Mouse (Mus musculus) midbrain, postnatal 0 days (tissue): ENCODE results near the gene Tmem39b. TPM values are rescaled to one million over a fixed set of nuclear protein-coding genes. Genes with fewer than 3 reads are reported as not detected.

Source experiments
- ATAC-seq: fragments of 200-750 bp; cut with Nextera tagmentation; 2 replicates; pipeline ENCODE4 v1.8.0; 2017; ENCODE audit warnings: moderate number of reproducible peaks, mild to moderate bottlenecking, moderate TSS enrichment, moderate library complexity; ENCODE audit not compliant: low FRiP score
- DNase-seq: peaks from one replicate; pipeline ENCODE4 v3.0.0-alpha.2; 2015; ENCODE audit warnings: low spot score
- H3K27ac ChIP-seq: fragments of 300-500 bp; sonication (generic); 2 replicates; pipeline ENCODE4 v1.5.1; 2014; ENCODE audit warnings: low read depth, mild to moderate bottlenecking, low read length, mixed read lengths
- H3K27me3 ChIP-seq: fragments of 300-500 bp; sonication (generic); 2 replicates; pipeline ENCODE4 v1.6.1; 2014; ENCODE audit warnings: low read length, control low read depth, mixed read lengths; ENCODE audit not compliant: insufficient read depth
- H3K36me3 ChIP-seq: fragments of 300-500 bp; sonication (generic); 2 replicates; pipeline ENCODE4 v1.6.1; 2014; ENCODE audit warnings: low read length, control low read depth, mixed read lengths; ENCODE audit not compliant: insufficient read depth
- H3K4me1 ChIP-seq: fragments of 300-500 bp; sonication (generic); 2 replicates; pipeline ENCODE4 v1.6.1; 2014; ENCODE audit warnings: mild to moderate bottlenecking, control low read depth, antibody characterized with exemption, low read length, mixed read lengths; ENCODE audit not compliant: insufficient read depth
- H3K4me2 ChIP-seq: fragments of 300-500 bp; sonication (generic); 2 replicates; pipeline ENCODE4 v1.6.1; 2014; ENCODE audit warnings: low read depth, mild to moderate bottlenecking, low read length, mixed read lengths; ENCODE audit not compliant: poor library complexity, severe bottlenecking
- H3K4me3 ChIP-seq: fragments of 300-500 bp; sonication (generic); 2 replicates; pipeline ENCODE4 v1.5.1; 2014; ENCODE audit warnings: low read depth, mild to moderate bottlenecking, low read length, moderate library complexity
- H3K9ac ChIP-seq: fragments of 300-500 bp; sonication (generic); replicated peaks from 2 replicates; pipeline ENCODE4 v1.6.1; 2014; ENCODE audit warnings: mild to moderate bottlenecking, low read length, moderate library complexity, mixed read lengths; ENCODE audit not compliant: poor library complexity, severe bottlenecking
- H3K9me3 ChIP-seq: fragments of 300-500 bp; sonication (generic); 2 replicates; pipeline ENCODE4 v1.6.1; 2016; ENCODE audit warnings: low read length, control low read depth
- CTCF ChIP-seq: IDR thresholded peaks from 2 replicates; pipeline ENCODE4 v1.5.1; 2016; ENCODE audit warnings: antibody characterized with exemption, mild to moderate bottlenecking
- WGBS: fragments of 180-500 bp; shearing (Covaris S2); extraction: QIAGEN DNeasy Blood & Tissue Kit; methylation state at CpG from one replicate; pipeline ENCODE4 v1.1.7; 2014; 5-methylcytosine and 5-hydroxymethylcytosine counted together
- polyA plus RNA-seq: library from polyadenylated mRNA; unstranded; fragments of >200 nt; fragmentation: Nextera tagmentation; extraction: Ambion mirVana; gene quantifications from 2 replicates; pipeline ENCODE4 v1.2.1, GENCODE M21; 2015
- total RNA-seq: library from RNA; depleted of rRNA; stranded (reverse); fragments of >200 nt; gene quantifications from 2 replicates; pipeline ENCODE4 v1.2.3, GENCODE M21; 2014

Tmem39b gene
- total and polyA plus RNA-seq, 2 experiments from 2014 or later = 16.4 to 29.6 TPM

DNA sequence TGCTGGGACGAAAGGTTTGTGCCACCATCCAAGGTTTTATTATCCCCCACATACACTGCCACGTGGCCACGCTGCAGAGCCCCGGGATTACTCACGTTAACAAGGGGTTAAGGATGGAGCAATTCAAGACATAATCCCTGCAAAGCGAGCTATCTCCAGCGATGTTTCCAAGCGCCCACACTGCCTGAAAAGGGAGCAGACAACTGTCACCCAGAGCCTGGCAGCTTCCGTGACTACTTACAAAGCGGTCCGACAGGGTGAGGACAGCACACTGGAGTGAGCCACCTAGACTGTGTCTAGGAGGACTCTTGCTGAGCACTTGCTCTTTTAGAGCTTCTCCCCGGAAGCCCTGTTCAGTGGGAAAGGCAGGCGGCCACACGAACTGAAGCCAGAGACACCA lies 41.9 kb downstream of the Tmem39b start:
- H3K27ac ChIP-seq = no peak overlapping the region
- no peak overlapping the region for H3K4me3 ChIP-seq
- ATAC-seq (no peak), DNase-seq (no peak)
- H3K36me3 ChIP-seq = peaks cover 69% of the 10 kb centered on the region
- H3K27me3 ChIP-seq = no peaks in the 10 kb centered on the region
- H3K4me1 ChIP-seq = no peaks in the 10 kb centered on the region
- 91% methylated on average over 14 of the region's 14 CpGs for WGBS
- H3K4me2 ChIP-seq = no peak overlapping the region
- H3K9me3 ChIP-seq = no peaks in the 10 kb centered on the region
- no peak for TF ChIP-seq CTCF
- no peak overlapping the region for H3K9ac ChIP-seq

DNA sequence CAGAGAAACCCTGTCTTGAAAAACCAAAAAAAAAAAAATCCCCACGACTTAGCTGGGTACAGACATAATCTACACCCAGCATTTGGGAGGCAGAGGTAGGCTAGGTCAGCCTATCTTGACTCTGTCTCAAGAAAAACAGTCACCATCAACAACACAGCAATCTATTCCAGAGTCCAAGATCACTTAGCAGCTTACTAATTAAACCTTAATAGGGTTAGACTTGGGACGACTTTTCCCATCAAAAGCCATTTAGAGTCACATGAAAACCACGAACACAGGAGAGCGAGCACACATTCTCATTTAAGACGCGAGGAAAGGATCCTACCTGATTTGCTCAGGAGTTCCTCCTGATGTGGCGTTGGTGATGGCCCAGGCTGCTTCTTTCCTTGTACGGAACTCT lies 46.3 kb downstream of the Tmem39b start:
- WGBS = 95% methylated on average over 8 of the region's 8 CpGs

DNA sequence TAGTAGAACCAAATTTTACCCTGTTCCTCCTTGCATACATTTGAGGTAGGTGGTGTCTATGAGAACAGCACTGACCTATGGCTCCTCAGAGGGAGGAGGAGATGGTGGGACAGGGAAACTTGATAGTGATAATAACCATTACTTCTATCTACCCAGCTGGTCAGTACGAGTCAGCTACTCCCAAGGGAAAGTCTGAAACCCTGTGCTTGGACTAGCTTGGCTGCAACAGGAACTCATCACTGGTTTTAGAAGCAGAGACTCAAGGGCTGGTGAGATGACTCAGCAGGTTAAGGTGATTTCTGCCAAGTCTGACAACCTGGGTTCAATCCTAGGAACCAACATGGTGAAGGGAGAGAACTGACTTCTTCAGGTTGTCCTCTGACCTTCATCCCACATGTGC lies 48.0 kb downstream of the Tmem39b start:
- WGBS = 92% methylated on average over 1 of the region's 1 CpGs
- Histone ChIP-seq H3K27me3 (no peaks in the 10 kb centered on the region), H3K36me3 (peaks cover 69% of the 10 kb centered on the region), H3K9ac (no peak overlapping the region), H3K27ac (no peak overlapping the region), H3K4me3 (no peak overlapping the region), H3K4me1 (no peaks in the 10 kb centered on the region), H3K4me2 (no peak overlapping the region), H3K9me3 (no peaks in the 10 kb centered on the region)
- no peak for DNase-seq
- no peak for ATAC-seq
- no peak for TF ChIP-seq CTCF

More for the DNA sequence above, 46.3 kb downstream of the Tmem39b start:
- Histone ChIP-seq H3K4me3 (no peak overlapping the region), H3K27ac (no peak overlapping the region), H3K36me3 (peaks cover 80% of the 10 kb centered on the region), H3K9ac (no peak overlapping the region), H3K27me3 (no peaks in the 10 kb centered on the region), H3K9me3 (no peaks in the 10 kb centered on the region), H3K4me2 (no peak overlapping the region), H3K4me1 (no peaks in the 10 kb centered on the region)
- no peak for DNase-seq
- ATAC-seq = no peak
- TF ChIP-seq CTCF = no peak

DNA sequence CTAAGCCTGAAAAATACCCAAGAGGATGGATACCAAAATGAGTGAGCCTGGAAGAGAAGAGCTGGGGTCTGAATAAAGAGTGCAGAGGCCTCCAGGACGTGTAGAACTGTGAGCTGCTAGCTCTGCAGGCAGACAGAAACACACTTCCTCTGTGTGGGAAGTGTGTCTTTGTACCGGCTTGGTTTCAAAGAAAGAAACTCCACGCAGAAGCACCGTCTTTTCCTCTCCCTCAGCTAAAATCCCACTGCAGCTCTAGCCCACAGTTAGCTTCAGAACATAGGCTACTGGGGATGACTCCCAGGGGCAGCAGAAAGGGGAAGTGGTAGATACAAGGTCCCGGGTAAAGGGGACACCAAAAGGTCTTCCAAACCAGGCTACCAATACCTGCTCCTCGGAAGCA lies 51.4 kb downstream of the Tmem39b start:
- ATAC-seq (no peak), DNase-seq (no peak)
- Histone ChIP-seq H3K9me3 (no peaks in the 10 kb centered on the region), H3K4me2 (no peak overlapping the region), H3K4me3 (no peak overlapping the region), H3K9ac (no peak overlapping the region), H3K27ac (no peak overlapping the region), H3K27me3 (no peaks in the 10 kb centered on the region), H3K36me3 (peaks cover 45% of the 10 kb centered on the region), H3K4me1 (no peaks in the 10 kb centered on the region)
- no peak for TF ChIP-seq CTCF
- 95% methylated on average over 6 of the region's 6 CpGs for WGBS

DNA sequence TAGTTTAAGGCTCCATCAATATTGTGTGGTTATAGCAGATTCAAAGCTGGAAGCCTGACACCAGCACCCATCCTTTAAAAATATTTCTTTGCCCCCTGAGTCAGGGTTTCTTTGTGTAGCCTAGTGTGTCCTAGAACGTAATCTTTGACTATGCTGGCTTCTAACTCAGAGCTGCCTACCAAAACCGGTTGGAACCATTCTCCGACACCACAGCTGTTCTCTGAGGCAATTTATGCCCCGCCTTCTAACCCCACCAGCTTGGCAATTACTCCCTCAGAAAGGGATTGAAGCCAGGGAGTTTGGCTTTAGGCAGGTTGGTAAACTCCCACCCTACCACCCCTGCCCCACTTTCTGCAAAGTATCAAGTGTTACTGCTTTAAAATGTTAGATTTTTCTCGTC lies 54.9 kb downstream of the Tmem39b start:
- Histone ChIP-seq H3K9ac (no peak overlapping the region), H3K4me3 (no peak overlapping the region)
- 53% methylated on average over 5 of the region's 5 CpGs for WGBS

DNA sequence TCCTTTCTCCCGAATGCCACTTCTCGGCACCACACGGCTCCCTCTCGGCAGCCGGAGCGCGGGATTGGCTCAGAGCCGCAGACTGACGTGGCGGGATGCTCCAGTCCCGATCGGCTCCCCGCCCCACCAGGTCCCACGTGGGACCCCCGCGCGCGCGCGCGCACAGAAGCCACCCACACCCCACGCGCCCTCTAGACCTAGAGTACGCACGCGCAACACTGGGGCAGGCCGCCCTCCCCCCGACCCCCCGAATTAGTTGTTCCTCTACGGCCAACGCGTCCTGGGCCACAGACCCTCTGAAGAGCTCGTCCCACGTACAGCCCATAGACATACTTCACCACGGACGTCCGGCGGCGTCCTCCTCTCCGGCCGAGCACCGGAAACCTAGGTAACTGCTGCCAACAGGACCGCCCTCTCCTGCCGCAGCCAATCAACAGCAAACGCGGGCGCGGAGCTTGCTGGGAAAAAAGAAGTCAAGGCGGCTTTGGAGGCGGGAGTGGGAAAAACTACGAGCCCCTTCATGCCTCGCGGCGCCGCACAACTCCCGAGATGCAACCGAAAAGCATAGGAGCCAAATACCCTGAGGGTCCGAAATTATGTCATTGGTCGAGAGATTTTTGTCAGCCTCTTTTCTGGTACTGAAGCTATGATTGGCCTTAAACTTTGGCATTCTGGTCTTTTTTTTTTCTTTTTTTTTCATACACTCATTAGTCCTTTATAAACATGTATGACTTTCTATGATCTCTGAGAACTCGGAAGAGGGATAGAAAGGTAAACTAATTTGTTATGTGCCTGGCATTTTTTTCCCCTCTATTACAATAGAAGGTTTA lies 55.8 kb downstream of the Tmem39b start, which contains the start of gene Txlna:
Gene Txlna, minus strand, starts transcription at position 428 of the 830 bp plus-strand sequence.
- Histone ChIP-seq H3K4me3 (peak within 1 kb of the TSS; percentile 54), H3K27ac (peak within 1 kb of the TSS; percentile 89), H3K4me1 (peaks cover 13% of the 10 kb centered on the region), H3K4me2 (peak within 1 kb of the TSS; percentile 87), H3K9ac (peak within 1 kb of the TSS; percentile 69), H3K9me3 (no peaks in the 10 kb centered on the region), H3K36me3 (peaks cover 26% of the 10 kb centered on the region), H3K27me3 (no peaks in the 10 kb centered on the region)
- no peak for TF ChIP-seq CTCF
- under 1% methylated on average over 47 of the region's 60 CpGs for WGBS
- DNase-seq (peak; percentile 99), ATAC-seq (peak; percentile 96)

More for the DNA sequence above, 54.9 kb downstream of the Tmem39b start:
- ATAC-seq (no peak), DNase-seq (no peak)
- no peak overlapping the region; the same call in 1 of the 2 replicates for H3K4me2 ChIP-seq
- TF ChIP-seq CTCF = no peak
- peaks cover 13% of the 10 kb centered on the region for H3K4me1 ChIP-seq
- peaks cover 20% of the 10 kb centered on the region for H3K36me3 ChIP-seq
- H3K27me3 ChIP-seq = no peaks in the 10 kb centered on the region
- no peak overlapping the region for H3K27ac ChIP-seq
- H3K9me3 ChIP-seq = no peaks in the 10 kb centered on the region
